Mouse (Mus musculus) embryonic fibroblast, embryonic 13.5 days (primary cell): Measurements from ENCODE around the gene Mien1. TPM values are rescaled to one million over a fixed set of nuclear protein-coding genes. Genes with fewer than 3 reads are reported as not detected.

Experiments used
- H3K27ac ChIP-seq: 2 replicates; pipeline ENCODE4 v1.5.1; 2012; ENCODE audit warnings: low read length, control low read depth, inconsistent platforms; ENCODE audit not compliant: insufficient read depth
- H3K4me1 ChIP-seq: 2 replicates; pipeline ENCODE4 v1.6.1; 2011; ENCODE audit warnings: low read length; ENCODE audit not compliant: control insufficient read depth, insufficient read depth
- H3K4me3 ChIP-seq: 2 replicates; pipeline ENCODE4 v1.5.1; 2011; ENCODE audit warnings: mild to moderate bottlenecking, control low read depth, low read length; ENCODE audit not compliant: insufficient read depth
- CTCF ChIP-seq: IDR thresholded peaks from 2 replicates; pipeline ENCODE4 v1.5.1; 2011; ENCODE audit warnings: mild to moderate bottlenecking, control low read depth, low read length, moderate library complexity, borderline replicate concordance; ENCODE audit not compliant: insufficient read depth
- POLR2A ChIP-seq: IDR thresholded peaks from 2 replicates; pipeline ENCODE4 v1.6.1; 2011; ENCODE audit warnings: low read depth, mild to moderate bottlenecking, control low read depth, low read length, moderate library complexity
- polyA plus RNA-seq: library from polyadenylated mRNA; stranded (reverse); fragments of >200 nt; gene quantifications from 2 replicates; pipeline ENCODE4 v1.2.4, GENCODE M21; 2011; ENCODE audit warnings: low read depth; ENCODE audit not compliant: missing spikeins, insufficient read length

Mien1 gene
- 47.2 and 54.3 TPM in 2 replicates for polyA plus RNA-seq

DNA sequence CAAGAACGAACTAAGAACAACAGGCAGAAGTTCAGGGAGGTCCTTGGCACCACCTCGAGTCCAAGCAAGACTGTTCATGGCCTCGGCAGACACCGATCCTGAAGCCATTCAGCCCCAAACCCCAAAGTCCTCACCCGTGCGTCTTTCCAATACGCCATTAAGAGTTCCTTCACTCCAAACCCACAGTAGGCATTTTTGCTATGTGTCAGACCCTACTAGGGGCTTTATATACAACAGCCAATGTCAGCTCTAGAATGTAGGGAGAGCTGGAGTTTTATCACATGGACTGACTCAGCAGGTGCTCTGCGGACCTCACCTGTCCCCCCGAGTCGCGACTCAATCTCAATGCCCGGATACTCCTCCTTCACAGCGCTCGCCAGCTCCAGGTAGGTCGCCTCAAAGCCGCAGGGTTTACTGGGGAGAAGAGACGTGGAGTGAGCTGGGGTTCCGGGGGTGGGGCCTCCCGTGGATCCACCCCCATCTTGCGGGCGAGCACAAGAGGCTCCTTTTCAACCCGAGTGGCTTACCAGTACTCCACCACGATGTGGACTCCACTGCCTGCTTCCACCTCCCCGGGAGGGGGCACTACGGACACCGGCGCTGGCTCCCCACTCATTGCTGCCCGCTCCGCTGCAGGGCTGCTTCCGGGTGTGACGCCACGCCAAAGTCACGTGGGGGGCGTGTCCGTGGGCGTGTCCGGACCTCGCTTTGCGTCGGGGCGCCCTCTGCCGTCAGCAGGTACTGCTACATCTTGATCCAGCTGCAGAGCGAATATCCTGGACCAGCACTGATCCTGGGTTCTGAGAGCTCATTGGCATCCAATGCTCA, at the start of gene Mien1:
Gene Mien1, minus strand, starts transcription at position 661 of the 828 bp plus-strand sequence.
- TF ChIP-seq POLR2A (peak; percentile 57), CTCF (peak; percentile 92)
- Histone ChIP-seq H3K27ac (peak within 1 kb of the TSS; percentile 37; the same call in 1 of the 2 replicates), H3K4me3 (peak within 1 kb of the TSS; percentile 80), H3K4me1 (0 out of 2 replicates have a peak, but pooled peaks cover 4% of the 10 kb centered on the region)

DNA sequence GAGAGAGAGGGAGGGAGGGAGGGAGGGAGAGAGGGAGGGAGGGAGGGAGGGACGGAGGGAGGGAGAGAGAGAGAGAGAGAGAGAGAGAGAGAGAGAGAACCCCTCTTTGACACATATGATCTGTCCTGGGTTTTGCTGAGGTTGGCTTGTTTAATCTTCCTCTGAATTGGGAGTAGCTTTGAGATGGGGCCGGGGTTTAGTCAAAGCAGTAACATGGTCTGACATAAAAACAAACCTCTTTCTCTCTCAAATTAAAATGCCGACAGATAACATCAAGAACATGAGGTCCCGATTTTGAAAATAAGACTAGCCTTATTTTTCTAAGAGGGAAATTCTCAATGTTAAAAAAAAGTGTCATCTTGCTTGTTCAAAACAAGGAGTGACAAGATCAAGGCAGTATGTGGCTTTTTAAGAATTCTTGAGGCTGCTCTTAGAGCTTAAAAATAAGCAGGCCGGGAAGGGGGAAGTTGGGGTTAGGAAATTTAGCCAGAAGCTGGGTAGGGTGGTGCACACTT, 48.8 kb upstream of the Mien1 start:
- H3K4me3 ChIP-seq, result no peak overlapping the region
- TF ChIP-seq POLR2A (no peak), CTCF (no peak)
- no peaks in the 10 kb centered on the region for H3K4me1 ChIP-seq
- H3K27ac ChIP-seq, result no peak overlapping the region

DNA sequence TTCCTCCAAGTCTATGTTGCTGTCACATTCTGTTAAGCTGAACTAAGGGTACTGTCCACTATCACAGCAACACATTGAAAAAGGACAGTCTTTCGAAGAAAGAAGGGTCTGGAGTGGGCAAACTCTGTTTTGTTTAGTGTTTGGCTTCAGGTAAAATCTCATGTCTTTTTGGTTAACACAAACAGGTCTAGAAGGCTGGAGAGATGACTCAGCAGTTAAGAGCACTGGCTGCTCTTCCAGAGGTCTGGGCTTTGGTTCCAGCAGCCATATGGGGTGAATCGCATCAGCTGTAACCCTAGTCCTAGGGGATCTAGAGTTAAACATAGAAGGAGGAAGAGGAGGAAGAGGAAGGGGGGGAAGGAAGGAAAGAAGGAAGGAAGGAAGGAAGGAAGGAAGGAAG, 47.0 kb upstream of the Mien1 start:
- TF ChIP-seq CTCF (no peak), POLR2A (no peak)
- Histone ChIP-seq H3K4me3 (no peak overlapping the region), H3K4me1 (no peaks in the 10 kb centered on the region), H3K27ac (no peak overlapping the region)

DNA sequence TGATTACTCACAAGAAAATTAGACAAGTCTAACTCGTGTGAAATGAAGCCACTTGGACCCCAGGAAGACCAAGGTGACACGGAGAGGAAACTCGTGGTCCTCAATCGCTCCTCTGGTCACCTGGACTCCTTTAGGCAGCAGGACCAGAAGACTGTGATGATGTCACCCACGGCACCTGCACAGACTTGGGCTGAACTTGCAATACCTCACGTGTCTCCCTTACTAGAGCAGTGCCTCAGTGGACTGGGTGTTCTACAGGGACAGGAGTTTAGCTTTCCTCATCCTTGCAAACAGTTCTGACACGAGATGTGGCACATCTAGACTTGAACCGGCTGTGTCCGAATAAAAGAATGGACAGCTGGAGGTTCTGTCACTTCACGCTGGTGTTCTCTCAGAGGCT, 43.3 kb upstream of the Mien1 start:
- TF ChIP-seq CTCF (no peak), POLR2A (no peak)
- Histone ChIP-seq H3K4me1 (no peaks in the 10 kb centered on the region), H3K4me3 (no peak overlapping the region), H3K27ac (no peak overlapping the region)

DNA sequence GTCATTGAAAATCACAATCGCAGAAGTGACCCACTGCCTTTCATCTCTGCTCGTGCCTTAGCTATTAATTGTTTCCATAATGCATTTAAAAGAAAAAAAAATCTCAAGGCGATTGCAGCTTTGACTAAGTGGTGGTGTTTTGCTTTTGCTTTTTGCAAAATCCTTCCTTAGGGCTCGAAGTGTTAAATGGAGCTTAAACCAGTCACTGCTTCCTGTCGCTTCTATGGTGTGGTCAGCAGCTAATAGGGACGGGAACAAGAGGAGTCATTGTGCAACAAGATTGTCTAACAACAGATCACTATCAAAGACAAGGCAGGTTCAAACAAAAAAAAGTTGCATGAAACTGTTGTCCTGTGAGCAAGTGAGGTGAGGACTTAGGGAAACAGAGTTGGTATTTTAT, 42.4 kb upstream of the Mien1 start:
- Histone ChIP-seq H3K4me1 (no peaks in the 10 kb centered on the region), H3K27ac (no peak overlapping the region), H3K4me3 (no peak overlapping the region)
- TF ChIP-seq POLR2A (no peak), CTCF (no peak)

DNA sequence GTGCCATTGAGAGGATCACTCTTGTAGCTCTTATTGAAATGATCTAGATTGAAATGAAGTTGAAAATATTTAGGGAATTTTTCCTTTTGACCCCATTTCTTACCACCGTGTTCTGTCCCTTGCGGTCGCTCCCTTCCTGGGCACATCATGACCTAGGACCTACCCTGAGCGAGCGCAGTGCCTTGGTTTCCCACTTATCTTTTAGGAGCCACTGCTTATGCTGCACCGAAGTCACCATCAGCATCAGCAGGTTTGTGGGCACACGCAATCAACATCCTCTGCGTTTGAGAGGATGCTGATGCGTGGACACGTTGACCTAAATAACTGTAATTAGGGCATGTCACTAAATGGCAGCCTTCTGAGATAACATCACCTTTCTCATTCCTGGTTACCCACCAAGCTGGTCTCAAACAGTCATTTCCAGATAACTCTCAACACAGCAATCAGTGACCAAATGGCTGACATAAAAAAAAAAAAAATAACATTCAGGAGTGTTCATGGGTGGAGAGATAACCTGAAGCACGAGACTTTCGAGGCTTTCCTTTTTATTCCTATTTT, 41.2 kb upstream of the Mien1 start:
- H3K27ac ChIP-seq, result no peak overlapping the region

DNA sequence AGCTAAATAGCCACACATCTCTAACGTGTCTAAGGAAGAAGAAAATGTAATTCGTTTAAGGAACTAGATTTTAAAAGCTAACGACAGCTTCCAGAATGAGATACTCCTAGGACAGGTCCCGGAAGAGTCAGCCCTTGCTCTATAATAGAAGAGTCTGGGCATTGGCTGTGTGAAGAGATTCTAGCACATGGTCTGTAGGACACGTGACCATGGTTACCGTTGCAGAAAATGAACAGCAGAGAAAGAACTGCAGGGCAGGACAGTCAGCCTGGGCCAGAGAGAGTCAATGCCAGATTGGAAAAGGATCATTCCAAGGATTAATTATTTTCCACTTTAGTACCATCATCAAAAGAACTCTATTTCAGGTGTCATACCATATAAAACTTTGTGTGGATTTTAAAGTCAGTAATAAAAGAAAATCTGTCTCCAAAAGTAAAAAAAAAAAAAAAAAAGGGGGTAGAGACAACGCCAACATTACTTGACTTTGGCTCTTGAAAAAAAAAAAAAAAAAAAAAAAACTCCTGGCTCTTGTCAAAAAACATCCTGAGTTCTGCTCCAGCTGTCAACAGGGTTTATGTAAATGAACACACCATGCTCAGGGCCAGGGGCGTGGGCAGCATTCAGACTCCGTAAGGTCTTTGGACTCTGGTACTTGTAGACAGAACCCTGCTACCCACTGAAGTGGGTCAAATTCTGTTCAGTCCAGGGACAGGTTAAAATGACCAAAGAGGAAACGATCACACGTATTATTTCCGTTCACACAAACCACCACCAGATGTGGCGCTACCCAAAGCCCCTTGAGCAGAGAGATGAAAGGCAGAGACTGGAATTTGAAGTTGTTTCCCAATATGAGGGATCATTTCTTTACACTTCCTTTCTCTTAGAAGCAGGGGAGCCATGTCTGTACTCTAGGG, 40.5 kb upstream of the Mien1 start:
- TF ChIP-seq CTCF (no peak), POLR2A (no peak)
- Histone ChIP-seq H3K27ac (no peak overlapping the region), H3K4me3 (no peak overlapping the region), H3K4me1 (no peaks in the 10 kb centered on the region)

More for the DNA sequence above, 41.2 kb upstream of the Mien1 start:
- no peak overlapping the region for H3K4me3 ChIP-seq
- TF ChIP-seq POLR2A, result no peak
- TF ChIP-seq CTCF, result no peak
- H3K4me1 ChIP-seq, result no peaks in the 10 kb centered on the region

DNA sequence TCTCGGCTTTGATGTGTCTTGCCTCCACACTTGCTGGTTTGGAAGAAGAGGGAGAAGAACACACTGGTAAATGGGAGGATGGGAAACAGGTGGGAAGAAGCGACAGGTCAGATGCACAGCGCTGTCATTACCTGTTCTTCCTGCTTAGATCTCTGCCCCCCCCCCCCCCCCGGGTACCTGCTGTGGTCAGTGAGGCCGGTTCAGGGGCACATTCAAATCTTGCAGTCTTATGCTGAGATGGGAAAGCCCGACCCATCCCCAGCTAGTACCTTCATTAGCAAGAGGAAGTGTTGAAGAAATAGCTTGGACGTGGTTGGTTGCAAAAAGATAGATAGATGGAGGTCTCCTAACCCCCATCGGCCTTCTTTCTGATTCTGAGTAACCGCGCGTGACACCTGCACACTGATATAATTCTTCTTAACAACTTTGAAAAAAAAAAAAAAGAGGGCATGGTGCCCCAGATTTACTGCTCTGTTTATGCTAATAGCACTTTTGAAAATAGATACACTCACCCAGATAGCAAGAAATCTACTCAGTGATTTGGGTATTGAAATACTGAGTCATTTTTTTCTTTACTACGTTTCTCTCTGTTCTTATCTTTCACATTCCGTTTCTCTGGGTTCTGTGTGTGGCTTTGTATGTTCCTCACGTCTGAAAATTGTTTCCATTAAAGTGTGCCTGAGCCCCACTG, 38.4 kb upstream of the Mien1 start:
- Histone ChIP-seq H3K27ac (no peak overlapping the region), H3K4me1 (no peaks in the 10 kb centered on the region), H3K4me3 (no peak overlapping the region)
- no peak for TF ChIP-seq CTCF

DNA sequence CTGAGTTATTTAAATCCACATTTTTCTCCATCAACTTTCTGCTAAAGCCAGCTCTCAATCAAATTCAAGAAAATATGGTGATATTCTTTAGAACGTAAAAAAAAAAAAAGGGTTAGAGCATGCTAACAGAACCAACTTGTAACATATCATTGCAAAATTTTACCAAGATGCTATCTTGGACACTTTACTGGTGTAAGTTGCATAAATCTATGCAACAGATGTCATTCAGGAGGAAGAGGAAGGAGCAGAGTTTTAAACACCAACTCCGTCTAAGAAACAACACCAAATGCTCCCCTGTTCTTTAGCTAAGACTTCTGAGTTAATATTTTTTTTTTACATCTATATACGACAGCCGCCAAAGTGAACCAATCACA, 37.6 kb upstream of the Mien1 start:
- H3K4me1 ChIP-seq, result no peaks in the 10 kb centered on the region
- TF ChIP-seq CTCF (no peak), POLR2A (no peak)
- H3K27ac ChIP-seq, result no peak overlapping the region
- no peak overlapping the region for H3K4me3 ChIP-seq
